Mouse (Mus musculus) CD4-positive, CD25-positive, alpha-beta regulatory T cell, adult 4 months (primary cell): ENCODE results near the gene Prkcb. TPM values are rescaled to one million over a fixed set of nuclear protein-coding genes. Genes with fewer than 3 reads are reported as not detected.

Experiments
- ATAC-seq: one replicate; pipeline ENCODE4 v1.8.0; 2017
- polyA plus RNA-seq, 2 experiments: library from polyadenylated mRNA; unstranded; fragments of 100-300 nt; shearing (Covaris generic); gene quantifications; one replicate each; pipeline ENCODE4 v1.2.1; 2017

Prkcb gene
- polyA plus RNA-seq, 2 experiments from 2014 or later, result 64.4 to 70.8 TPM

DNA sequence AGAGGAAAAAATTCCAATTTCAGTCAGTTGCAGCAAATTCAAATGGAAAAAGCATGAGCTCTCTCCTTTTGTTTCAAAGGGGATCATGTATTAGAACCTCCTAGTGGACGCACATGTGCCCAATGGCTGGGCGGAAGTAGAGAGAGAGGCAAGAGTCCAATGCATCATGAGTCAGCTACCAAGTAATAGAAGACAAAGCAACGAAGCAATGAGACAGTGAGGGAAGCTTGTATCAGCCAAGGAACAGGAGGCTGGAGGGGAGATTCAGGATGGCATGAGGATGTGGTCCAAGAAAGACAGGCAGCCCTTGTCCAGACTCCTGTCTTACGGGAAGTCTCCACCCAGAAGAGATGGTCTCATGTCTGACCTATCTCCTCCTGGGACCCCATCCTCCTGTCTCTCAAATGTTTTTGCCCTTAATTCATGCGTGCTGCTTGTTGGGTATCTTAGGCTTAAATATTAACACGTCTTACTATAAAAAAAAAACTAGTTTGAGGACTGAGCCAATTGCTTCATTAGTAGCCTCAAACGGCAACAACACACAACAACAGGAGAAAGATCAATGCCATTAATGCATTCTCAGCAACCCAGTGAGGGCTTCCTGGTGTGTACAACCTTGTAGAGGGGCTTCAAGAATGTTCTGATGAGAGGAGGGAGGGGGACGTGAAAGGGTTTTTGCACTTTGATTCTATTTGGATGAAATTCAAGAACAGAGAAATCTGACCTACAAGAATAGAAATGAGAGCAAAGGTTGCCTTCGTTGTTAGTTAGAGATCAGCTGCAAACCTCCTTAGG is 245.2 kb downstream of the Prkcb start:
- ATAC-seq, result no peak

- no peak for ATAC-seq
Observed at GRCm38 (mm10) chr7:122544616-122545015, 256.1 kb downstream of the Prkcb start.

- no peak for ATAC-seq
Observed at GRCm38 (mm10) chr7:122556575-122557140, 268.1 kb downstream of the Prkcb start.

DNA sequence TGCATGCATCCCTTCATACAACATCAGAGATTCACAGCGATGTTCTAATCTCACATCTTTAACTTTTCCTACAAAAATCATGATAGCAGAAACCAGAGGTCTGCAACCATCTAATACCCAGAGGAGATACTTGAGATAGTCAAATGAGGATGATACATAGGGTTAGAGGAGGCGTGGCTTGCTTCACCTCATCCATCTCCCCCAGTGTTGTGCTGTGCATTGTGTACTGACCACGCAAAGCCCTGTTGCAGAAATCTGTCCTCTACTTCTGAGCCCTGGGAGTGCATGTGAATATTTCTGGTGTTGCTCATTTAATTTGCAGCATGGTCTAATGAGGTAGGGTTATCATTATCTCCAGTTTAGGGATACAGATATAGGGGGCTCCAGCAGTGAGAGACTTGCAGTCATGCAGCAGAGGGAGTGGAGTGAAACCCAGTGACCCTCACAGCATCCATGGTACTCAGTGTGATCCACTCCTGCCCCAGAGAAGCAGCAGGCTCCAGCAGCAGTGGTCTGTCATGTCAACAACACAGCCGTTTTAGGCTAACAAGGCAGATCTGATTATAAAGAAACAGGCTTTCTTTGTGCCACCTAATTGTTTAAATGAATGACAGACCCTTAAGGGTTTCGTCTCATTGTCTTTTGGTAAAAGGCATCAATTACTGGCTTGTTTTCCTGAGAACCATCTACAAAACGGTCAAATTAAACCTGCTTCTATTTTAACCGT is 269.7 kb downstream of the Prkcb start:
- ATAC-seq, result no peak

DNA sequence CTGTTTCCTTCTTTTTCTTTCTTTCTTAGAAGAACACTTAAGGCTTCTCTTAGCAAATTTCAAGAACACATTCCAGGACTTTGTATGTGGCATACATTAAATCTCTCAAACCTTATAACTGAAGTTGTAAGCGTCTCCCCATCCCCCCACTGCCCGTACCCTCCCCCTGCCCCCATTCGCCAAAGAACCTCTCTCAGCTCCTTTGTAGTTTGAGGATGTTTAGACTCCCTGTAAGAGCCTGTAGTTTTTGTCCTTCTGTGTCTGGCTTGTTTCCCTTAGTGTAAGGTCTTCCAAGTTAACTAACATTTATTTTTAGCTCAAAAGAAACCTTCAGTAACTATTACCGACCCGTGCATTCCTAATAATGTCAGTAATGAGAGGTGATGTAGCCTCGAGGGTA is 270.4 kb downstream of the Prkcb start:
- ATAC-seq, result no peak

GRCm38 (mm10) chr7:122562586-122562985 is 274.0 kb downstream of the Prkcb start:
- no peak for ATAC-seq

GRCm38 (mm10) chr7:122565371-122565770 is 276.8 kb downstream of the Prkcb start:
- no peak for ATAC-seq

- ATAC-seq, result no peak
Observed at GRCm38 (mm10) chr7:122566011-122566410, 277.5 kb downstream of the Prkcb start.

DNA sequence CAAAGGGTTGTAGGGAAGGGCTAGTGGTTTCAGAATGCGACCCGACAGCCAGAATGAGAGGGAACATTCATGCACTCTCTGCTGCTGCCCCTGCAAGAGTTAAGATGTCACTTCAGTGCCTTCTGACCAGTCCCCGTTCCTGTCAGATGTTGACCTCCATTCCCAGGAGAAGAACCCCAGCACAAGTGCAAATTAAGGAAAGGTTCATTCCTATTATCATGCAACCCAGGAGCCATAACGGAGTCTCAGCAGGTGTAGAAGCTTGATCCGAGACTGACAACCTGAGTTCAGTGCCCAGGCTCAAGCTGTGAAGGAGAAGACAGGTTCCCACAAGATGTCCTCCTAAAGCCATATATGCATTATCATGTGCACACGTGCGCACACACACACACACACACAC is 280.2 kb downstream of the Prkcb start:
- no peak for ATAC-seq

DNA sequence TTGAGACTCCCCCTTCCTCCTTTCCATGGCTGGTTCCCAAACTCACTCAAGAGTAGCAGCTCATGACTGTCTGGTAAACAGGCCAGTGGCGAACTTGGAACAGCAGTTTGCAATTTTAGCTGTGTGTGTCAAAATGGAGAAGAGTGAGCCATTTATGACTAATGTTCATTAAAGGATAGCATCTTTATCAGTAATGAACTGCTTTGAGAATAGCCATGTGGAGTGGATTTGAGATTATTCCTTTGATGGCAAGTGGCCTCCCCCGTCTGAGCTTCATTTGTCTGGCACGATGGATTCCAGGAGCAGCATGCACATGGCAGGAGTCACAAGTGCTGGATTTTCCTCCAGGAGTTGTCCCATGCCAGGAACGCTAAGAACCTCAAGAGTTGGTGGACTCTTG is 281.9 kb downstream of the Prkcb start:
- no peak for ATAC-seq

GRCm38 (mm10) chr7:122573101-122573635 is 284.6 kb downstream of the Prkcb start:
- ATAC-seq, result no peak

- no peak for ATAC-seq
Observed at GRCm38 (mm10) chr7:122574418-122574817, 285.9 kb downstream of the Prkcb start.

DNA sequence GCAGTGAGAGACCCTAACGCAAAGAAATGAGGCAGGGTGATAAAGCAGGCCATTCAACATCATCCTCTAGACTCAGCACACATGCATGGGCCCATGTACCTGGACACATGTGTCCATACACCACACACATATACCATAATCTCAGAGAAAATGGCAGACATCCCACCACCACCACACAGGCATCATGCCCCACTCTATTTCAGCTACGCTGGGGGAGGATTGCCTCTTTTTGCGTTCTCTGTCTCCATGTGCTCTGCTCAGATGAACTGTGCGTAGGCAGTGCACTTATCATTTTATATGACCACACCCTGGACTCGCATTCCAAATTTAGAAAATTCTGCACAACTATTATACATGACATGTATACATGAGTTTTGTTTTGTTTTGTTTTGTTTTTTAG is 286.5 kb downstream of the Prkcb start:
- ATAC-seq, result no peak

GRCm38 (mm10) chr7:122575506-122575905 is 287.0 kb downstream of the Prkcb start:
- no peak for ATAC-seq

GRCm38 (mm10) chr7:122577571-122577970 is 289.0 kb downstream of the Prkcb start:
- ATAC-seq, result no peak

GRCm38 (mm10) chr7:122579461-122580157 is 291.1 kb downstream of the Prkcb start:
- ATAC-seq, result no peak

- ATAC-seq, result no peak
Observed at GRCm38 (mm10) chr7:122580158-122580475, 291.6 kb downstream of the Prkcb start.

DNA sequence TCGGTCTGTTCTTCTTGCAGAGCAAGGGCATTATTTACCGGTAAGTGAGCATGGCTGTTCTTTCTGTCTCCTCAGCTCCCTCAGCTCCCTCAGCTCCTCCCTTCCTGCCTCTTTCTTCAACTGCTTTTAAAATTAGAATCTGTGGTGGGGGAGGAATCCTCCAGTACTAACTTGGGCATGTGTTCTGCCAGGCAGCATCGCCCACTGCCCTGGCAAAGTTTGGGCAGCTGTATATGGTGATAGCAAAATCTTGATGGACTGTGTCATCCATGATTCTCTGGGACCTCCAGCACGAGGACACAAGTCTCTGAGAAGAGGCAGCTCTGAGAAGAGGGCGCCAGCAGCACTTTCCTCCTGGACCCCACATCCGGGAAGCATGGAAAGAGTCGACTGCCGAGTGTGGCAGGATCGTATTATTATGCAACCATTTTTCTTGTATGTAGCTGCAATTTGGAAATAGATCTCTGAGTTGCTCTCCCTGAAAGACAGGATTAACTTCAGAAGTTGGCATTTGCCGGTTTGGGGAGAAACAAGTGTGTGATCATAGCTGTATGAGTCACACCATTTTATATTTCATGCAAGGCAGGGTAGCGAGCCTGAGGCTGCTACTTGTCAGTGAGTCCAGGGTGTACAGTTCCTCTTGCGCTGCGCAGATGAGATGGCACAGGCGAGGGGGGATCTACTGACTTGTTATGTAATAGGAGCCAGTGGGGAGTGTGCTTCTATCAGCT is 296.0 kb downstream of the Prkcb start:
- ATAC-seq, result no peak

GRCm38 (mm10) chr7:122595897-122596296 is 307.3 kb downstream of the Prkcb start:
- no peak for ATAC-seq

GRCm38 (mm10) chr7:122596596-122597170 is 308.1 kb downstream of the Prkcb start:
- no peak for ATAC-seq

DNA sequence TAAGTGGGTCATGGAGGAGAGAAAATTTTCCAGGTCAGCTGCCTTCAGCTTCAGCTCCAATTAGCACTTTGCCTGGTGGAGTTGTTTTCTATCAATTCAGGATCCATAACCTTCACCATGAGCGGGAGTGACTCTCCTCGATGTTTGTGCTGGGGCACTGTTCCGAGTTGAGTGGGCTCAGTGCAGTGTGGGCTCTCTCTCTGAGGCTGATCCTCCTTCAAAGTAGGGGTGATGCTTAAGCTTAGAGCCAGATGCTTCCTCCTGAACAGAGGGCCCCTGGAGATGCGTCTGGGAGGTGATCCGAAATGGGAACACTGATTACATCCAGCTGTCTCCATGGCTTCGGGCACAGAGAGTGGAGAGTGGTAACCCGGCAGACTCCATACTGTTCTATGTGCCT is 308.8 kb downstream of the Prkcb start:
- ATAC-seq, result no peak

GRCm38 (mm10) chr7:122600856-122601255 is 312.3 kb downstream of the Prkcb start:
- no peak for ATAC-seq
